Mouse (Mus musculus) olfactory bulb, adult 2 months (tissue): ENCODE results near the gene Zfp964.

Experiments used
- CTCF ChIP-seq: fragments of 200-500 bp; IDR thresholded peaks from 2 replicates; pipeline ENCODE4 v1.5.1; 2012; ENCODE audit warnings: low read depth, mild to moderate bottlenecking, low read length, moderate library complexity; ENCODE audit not compliant: insufficient read depth
- POLR2A ChIP-seq: fragments of 200-500 bp; IDR thresholded peaks from 2 replicates; pipeline ENCODE4 v1.6.1; 2012; ENCODE audit warnings: mild to moderate bottlenecking, low read depth, low read length, moderate library complexity; ENCODE audit not compliant: insufficient read depth

- TF ChIP-seq CTCF (no peak), POLR2A (no peak)
These were observed 59.2 kb downstream of the Zfp964 start for GRCm38 (mm10) chr8:69713516-69713915.
